9 mouse cellular contexts compared by ENCODE assay signal in genomic region chr14:118820111-118820510, GRCm38 (mm10). TPM values are rescaled to one million over a fixed set of nuclear protein-coding genes. Genes with fewer than 3 reads are reported as not detected.
A peak's percentile ranks its signal among the peaks of the same experiment; 100 is the strongest.
DNase-seq lines count a peak whose midpoint lies in the region; ATAC-seq and TF ChIP-seq lines count a peak whose summit lies in the region.
"Had no signal": no experiment of that assay in that cellular context is flagged by ENCODE, and none has a peak within 500 bp of the region (broad histone marks: within the 10 kb centered on the region; RNA-seq: fewer than 3 reads in every experiment).

No protein-coding gene starts in this region.

- no peak for ATAC-seq in Patski
- peak; percentile 88 for ATAC-seq in common myeloid progenitor, adult 5-6 weeks (replicated peaks; ENCODE audit: low read depth, poor library complexity, severe bottlenecking)
- ATAC-seq in kidney, embryonic 15.5 days (replicated peaks; ENCODE audit: low FRiP score), result no peak
- no peak for ATAC-seq in limb, embryonic 14.5 days (ENCODE audit: low FRiP score, low read depth)

- H3K4me1 ChIP-seq in kidney, embryonic 15.5 days, result 0 out of 2 replicates have a peak, but pooled peaks cover 4% of the 10 kb centered on the region
- no peaks in the 10 kb centered on the region for H3K4me1 ChIP-seq in limb, embryonic 14.5 days (ENCODE audit: control insufficient read depth, insufficient read depth, low read length)
- H3K4me1 ChIP-seq: hindbrain, embryonic 15.5 days had no signal

- 0 out of 2 replicates have a peak overlapping the region, but pooled peaks have one; percentile 18 for H3K4me2 ChIP-seq in kidney, embryonic 15.5 days
- H3K4me2 ChIP-seq in limb, embryonic 14.5 days (replicated peaks; ENCODE audit: low read depth, low read length, severe bottlenecking), result no peak overlapping the region
- peak overlapping the region; percentile 10 for H3K4me2 ChIP-seq in myocyte (ENCODE audit: low read depth)
- H3K4me2 ChIP-seq: hindbrain, embryonic 15.5 days had no signal

- DNase-seq in CD4-positive, CD25-positive, alpha-beta regulatory T cell, adult 2 months (ENCODE audit: low read depth, low spot score), result peak; percentile 87
- no peak for DNase-seq in Patski (ENCODE audit: low read depth, low spot score)
- DNase-seq in frontal cortex, postnatal 36 days (ENCODE audit: low spot score in 2 of 2), result peak; percentile 49 to 80
- peak; percentile 65 for DNase-seq in limb, embryonic 14.5 days (ENCODE audit: low spot score)
- peak; percentile 64 to 78 for DNase-seq in thymus, postnatal 10 days (ENCODE audit: low spot score in 2 of 2)

- whole genome bisulfite sequencing in kidney, embryonic 15.5 days, result 9% methylated on average over 8 of the region's 8 CpGs
- WGBS in limb, embryonic 14.5 days, result 12% methylated on average over 8 of the region's 8 CpGs

- no peak overlapping the region for H3ac ChIP-seq in myocyte (ENCODE audit: control insufficient read depth, insufficient read length)

- H3K9ac ChIP-seq in kidney, embryonic 15.5 days, result no peak overlapping the region
- H3K9ac ChIP-seq in limb, embryonic 14.5 days (ENCODE audit: low read depth, low read length, severe bottlenecking), result no peak overlapping the region
- H3K9ac ChIP-seq: hindbrain, embryonic 15.5 days had no signal

- TF ChIP-seq CTCF in Patski (IDR thresholded peaks at IDR 0.05), result peak; percentile 75

- POLR2A ChIA-PET in Patski (lab: Charles Lee), result no interaction called here

- CTCF ChIA-PET in Patski (lab: Charles Lee), result interaction anchor here (0.8 to 2.6 kb wide), 21 partner anchors 11 to 206 kb away, joined by 3 to 14 read pairs (median 3); no protein-coding TSS in a partner anchor

- H3K79me2 ChIP-seq in myocyte (ENCODE audit: control insufficient read depth, insufficient read depth), result no peaks in the 10 kb centered on the region

- H3K9me3 ChIP-seq in kidney, embryonic 15.5 days (replicated peaks), result no peaks in the 10 kb centered on the region
- no peaks in the 10 kb centered on the region for H3K9me3 ChIP-seq in limb, embryonic 14.5 days (ENCODE audit: control insufficient read depth, low read length)
- H3K9me3 ChIP-seq: hindbrain, embryonic 15.5 days had no signal

- no peak for TF ChIP-seq POLR2A in limb, embryonic 14.5 days (IDR thresholded peaks at IDR 0.05; ENCODE audit: borderline replicate concordance, extremely low read depth, insufficient read depth, insufficient read length)
- no peak for TF ChIP-seq POLR2A in myocyte (IDR thresholded peaks at IDR 0.05; ENCODE audit: insufficient read length, low read depth)

- no peak overlapping the region for H3K4me3 ChIP-seq in kidney, embryonic 15.5 days (replicated peaks)
- H3K4me3 ChIP-seq in limb, embryonic 14.5 days (replicated peaks; ENCODE audit: low read length), result no peak overlapping the region
- H3K4me3 ChIP-seq in myocyte, result no peak overlapping the region
- H3K4me3 ChIP-seq: hindbrain, embryonic 15.5 days had no signal

- in situ Hi-C loops in Patski (cut with MboI; ENCODE audit: low pct_unique_long_range_greater_than_20kb), result loop anchor here (25.0 kb wide), 1 partner anchor 608 kb away; no protein-coding TSS in a partner anchor

- H3K27me3 ChIP-seq in Patski (no peaks in the 10 kb centered on the region), myocyte (ENCODE audit: control insufficient read depth, insufficient read depth, insufficient read length) (no peaks in the 10 kb centered on the region)
- peaks cover 8% of the 10 kb centered on the region for H3K27me3 ChIP-seq in kidney, embryonic 15.5 days
- no peaks in the 10 kb centered on the region for H3K27me3 ChIP-seq in limb, embryonic 14.5 days (ENCODE audit: control insufficient read depth, insufficient read depth, low read length)
- H3K27me3 ChIP-seq: hindbrain, embryonic 15.5 days had no signal

- H3K36me3 ChIP-seq in kidney, embryonic 15.5 days, result no peaks in the 10 kb centered on the region
- no peaks in the 10 kb centered on the region for H3K36me3 ChIP-seq in limb, embryonic 14.5 days (ENCODE audit: control insufficient read depth, insufficient read depth, low read length)
- H3K36me3 ChIP-seq in myocyte (ENCODE audit: control insufficient read depth, insufficient read depth), result no peaks in the 10 kb centered on the region
- H3K36me3 ChIP-seq: hindbrain, embryonic 15.5 days had no signal

- H3K27ac ChIP-seq in kidney, embryonic 15.5 days, result no peak overlapping the region
- H3K27ac ChIP-seq in limb, embryonic 14.5 days (replicated peaks; ENCODE audit: low read depth, low read length), result no peak overlapping the region
- H3K27ac ChIP-seq: hindbrain, embryonic 15.5 days had no signal

TF ChIP-seq in myocyte, 11 proteins besides CTCF, POLR2A, EP300 and RAD21:
- no peak for TF ChIP-seq TCF12 (IDR thresholded peaks at IDR 0.05; ENCODE audit: insufficient read depth, poor library complexity, severe bottlenecking)
- no peak for TF ChIP-seq POLR2AphosphoS2 (IDR thresholded peaks at IDR 0.05; ENCODE audit: insufficient read length, low read depth)
- no peak for TF ChIP-seq TCF3 (IDR thresholded peaks at IDR 0.05; ENCODE audit: insufficient read length, low read depth)
- TF ChIP-seq SRF (IDR thresholded peaks at IDR 0.05; ENCODE audit: control insufficient read depth, insufficient read length, low read depth), result no peak
- TF ChIP-seq MAX (IDR thresholded peaks at IDR 0.05; ENCODE audit: low read depth), result no peak
- no peak for TF ChIP-seq MYOG (IDR thresholded peaks at IDR 0.05; ENCODE audit: control insufficient read depth in 1 of 3, insufficient read depth in 1 of 3, insufficient read length in 2 of 3, low read depth in 2 of 3)
- no peak for TF ChIP-seq REST (IDR thresholded peaks at IDR 0.05; ENCODE audit: insufficient read depth, insufficient read length)
- no peak for TF ChIP-seq MYOD1 (IDR thresholded peaks at IDR 0.05; ENCODE audit: control insufficient read depth in 1 of 3, insufficient read length in 2 of 3, low read depth in 2 of 3)
- no peak for TF ChIP-seq CEBPB (IDR thresholded peaks at IDR 0.05; ENCODE audit: insufficient read depth, poor library complexity, severe bottlenecking)
- TF ChIP-seq USF1 (IDR thresholded peaks at IDR 0.05; ENCODE audit: low read depth), result no peak
- TF ChIP-seq E2F4 (IDR thresholded peaks at IDR 0.05; ENCODE audit: insufficient read depth), result no peak

RNA-seq across cellular contexts. Expression of gene Cldn10, which starts 32.4 kb away (rescaled TPM):
- not detected for polyA plus RNA-seq in Patski (2021)
- total RNA-seq in common myeloid progenitor, adult 5-6 weeks (2017), result 0.05 TPM in 1 of 2 replicates, not detected in the other
- 22.8 and 25.3 TPM in 2 replicates for polyA plus RNA-seq in kidney, embryonic 15.5 days (2015; fragmentation: Nextera tagmentation; extraction: Ambion mirVana)
- polyA plus RNA-seq in limb, embryonic 14.5 days (2012; rRNA removed), result 0.61 and 0.65 TPM in 2 replicates
- 1.4 and 1.8 TPM in 2 replicates for polyA plus RNA-seq in limb, embryonic 14.5 days (2014; fragmentation: Nextera tagmentation; extraction: Ambion mirVana)
- polyA plus RNA-seq in myocyte (2012; fragmentation: generic; extraction: Trizol), result not detected
